Mouse (Mus musculus) layer of hippocampus, postnatal 25 days (tissue): ENCODE measurements at regions not wholly inside any gene's neighbourhood (a gene's known extent, or its start where the extent isn't known, plus 50 kb on each side); places are given as distances from the start of the nearest gene placed in this dataset.
A peak's percentile ranks its signal among the peaks of the same experiment; 100 is the strongest.

Experiments
- DNase-seq, 2 experiments: peaks; one replicate each; pipeline ENCODE4 v3.0.0; 2022; ENCODE audit warnings: mixed read lengths in 2 of 2, low spot score in 1 of 2; ENCODE audit errors: extremely low spot score in 1 of 2

DNA sequence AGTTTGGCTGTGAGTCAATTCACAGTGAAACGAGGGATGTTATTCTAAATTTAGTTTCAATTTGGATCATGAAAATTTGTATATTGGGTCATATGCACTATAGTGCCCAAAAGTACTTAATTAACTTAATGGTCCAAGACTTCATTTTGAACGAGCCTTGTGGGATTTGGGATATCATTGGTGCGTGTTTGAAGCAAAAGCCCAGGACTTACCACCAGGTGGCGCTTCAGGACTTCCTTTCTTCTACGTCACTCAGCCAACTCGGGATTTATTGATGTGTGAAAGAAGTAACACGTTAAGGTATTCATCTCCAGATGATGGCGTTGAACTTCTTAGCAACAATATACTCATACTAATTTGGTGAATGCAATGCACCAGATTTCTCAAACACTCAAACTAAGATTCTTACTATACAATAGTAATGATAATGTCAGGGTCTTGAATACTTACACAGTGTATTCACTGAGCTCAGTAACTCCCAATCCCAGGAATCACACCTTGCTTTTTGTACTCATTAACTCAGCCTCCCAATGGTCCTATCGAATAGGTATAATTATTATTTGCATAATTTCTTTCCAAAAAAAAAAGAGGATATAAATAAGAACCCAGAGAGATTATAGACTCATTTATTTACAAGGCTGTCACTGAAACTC is 464.0 kb upstream of the Cntn6 start:
- DNase-seq, result peak; percentile 68 to 95

DNA sequence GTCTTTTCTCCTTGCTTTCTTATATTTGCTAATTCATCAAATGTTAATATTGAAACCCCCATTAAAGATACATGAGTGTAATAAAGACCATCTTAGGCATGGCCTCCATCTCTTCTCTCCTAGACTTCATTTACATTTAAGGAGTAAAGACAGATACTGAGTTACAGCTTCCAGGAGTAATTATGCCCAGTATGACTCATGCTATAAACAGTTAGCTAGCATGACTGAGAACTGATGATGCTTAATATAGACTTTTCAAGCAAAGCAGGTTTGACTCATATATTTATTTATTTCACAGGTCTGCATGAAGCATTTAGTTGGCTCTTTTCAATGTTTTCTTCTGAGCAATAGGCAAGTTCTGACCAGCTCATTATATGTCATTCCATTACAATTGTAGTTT is 453.7 kb upstream of the Cntn6 start:
- DNase-seq, result no peak

DNA sequence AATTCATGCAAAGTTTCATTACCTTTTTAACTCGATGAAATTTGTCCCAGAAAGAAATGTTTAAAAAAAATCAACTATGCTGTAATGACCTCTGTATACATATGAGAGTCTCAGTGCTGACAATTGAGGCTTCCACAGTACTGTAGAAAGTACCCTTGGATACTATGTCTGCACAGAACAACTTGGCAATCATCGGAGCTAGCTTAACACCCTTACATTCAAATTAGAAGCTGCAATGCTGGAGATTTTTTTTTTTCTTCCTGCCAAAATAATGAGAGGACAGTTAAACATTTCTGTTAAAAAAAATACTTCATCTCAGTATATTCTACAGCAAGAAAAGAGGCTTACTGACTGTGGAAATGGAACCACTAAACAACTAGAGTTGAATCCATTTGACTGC is 452.1 kb upstream of the Cntn6 start:
- DNase-seq, result no peak

DNA sequence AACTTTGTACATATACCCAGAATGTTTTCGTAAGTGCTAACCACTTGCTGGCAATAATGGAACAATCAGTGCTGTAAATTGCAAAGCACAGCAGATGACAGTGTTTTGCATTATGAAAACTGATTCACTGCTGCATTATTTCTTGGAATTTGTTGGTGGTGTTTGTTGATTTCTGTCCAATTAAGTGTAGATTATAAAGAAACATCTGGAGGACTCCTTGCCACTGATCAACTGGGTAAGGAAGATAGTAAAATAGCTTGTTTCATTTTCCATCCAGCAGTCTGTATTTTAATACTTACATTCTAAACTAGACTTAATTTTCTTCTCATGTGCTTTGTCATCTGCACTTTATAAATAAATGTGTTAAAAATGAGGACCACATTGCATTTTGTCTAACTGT is 436.6 kb upstream of the Cntn6 start:
- DNase-seq, result no peak

DNA sequence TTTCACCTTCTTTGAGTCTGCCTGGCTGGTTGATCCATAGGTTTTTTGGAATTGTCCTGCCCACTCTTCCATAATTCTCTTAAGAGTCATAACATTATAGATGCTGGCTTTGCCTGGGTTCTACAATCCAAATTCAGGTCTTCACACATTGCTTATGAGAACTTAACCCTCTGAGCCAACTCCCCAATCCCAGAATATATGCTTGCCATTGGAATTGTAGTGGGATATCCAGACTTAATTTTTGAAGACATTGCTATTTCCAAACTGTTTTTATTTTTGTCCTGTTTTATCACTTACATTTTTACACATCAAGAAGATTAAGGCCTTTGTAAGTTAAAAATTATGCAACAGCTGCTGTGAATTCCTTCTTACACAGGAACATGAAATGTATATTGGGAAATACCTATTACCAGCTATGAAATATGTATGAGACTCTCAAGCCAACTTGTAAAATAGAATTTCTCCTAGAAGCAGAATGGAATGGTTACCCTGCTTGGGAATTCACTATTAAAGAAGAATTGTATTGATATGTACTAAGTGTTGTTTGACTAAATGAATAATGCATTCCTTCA is 430.8 kb upstream of the Cntn6 start:
- no peak for DNase-seq

DNA sequence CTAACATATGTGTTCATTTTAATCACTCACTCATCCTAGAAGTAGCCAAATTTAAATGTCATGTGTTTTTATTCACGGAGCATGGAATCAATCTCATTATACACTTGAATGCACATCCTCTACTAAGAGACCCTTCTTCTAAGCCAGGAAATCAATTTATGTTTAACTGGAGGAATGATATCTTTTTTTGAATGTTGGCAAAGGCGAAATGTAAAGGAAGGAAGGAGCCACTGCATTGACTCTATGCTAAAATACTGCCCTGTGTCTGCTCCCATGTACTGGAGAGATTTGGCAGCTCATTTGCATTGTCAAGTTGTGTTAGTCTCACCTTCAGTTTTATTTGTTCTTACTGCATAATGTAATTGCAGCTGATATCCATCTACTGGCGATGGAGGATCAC is 412.0 kb upstream of the Cntn6 start:
- DNase-seq, result no peak

DNA sequence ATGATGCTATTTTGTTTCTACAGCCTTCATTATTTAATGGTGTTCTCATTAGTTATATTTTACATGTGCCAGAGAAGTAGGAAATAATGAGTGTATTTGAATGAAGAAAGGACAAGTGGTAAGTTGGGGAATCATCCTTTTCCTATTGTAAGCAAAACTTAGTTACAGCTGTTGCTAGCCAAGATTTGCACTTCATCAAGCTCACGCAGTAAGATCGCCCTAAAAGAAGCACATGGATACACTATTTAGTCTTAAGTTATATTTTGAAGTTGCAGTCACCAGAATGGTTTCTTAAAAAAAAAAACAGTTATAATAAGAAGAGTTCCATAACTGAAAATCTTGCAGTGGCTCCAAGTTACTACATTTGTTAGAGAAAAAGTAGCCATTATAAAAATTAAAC is 410.3 kb upstream of the Cntn6 start:
- DNase-seq, result no peak

DNA sequence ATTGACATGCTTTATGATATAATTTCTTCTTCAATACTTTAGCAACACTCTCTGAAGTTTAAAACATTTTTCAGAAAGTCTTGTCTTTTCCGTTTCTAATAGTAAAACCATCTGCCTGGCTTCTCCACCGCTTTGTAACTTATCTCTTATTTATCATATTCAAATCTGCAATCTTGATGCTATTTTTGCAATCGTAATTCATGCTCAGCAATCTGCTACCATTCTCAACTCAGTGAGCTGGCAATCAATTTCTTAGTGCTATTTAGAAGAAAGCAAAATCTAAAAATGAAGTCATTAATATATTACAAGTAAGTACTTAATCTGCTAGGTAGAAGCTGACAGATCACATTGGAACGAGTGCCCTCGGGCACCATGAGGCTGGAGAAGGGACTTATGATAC is 384.2 kb upstream of the Cntn6 start:
- no peak for DNase-seq
